Mouse (Mus musculus) lung, postnatal 0 days (tissue): Measurements from ENCODE around the gene Trcg1. TPM values are rescaled to one million over a fixed set of nuclear protein-coding genes. Genes with fewer than 3 reads are reported as not detected.
A peak's percentile ranks its signal among the peaks of the same experiment; 100 is the strongest.

Experiments used
- ATAC-seq: fragments of 200-750 bp; cut with Nextera tagmentation; 2 replicates; pipeline ENCODE4 v1.8.0; 2017; ENCODE audit warnings: moderate library complexity
- DNase-seq: peaks from one replicate; pipeline ENCODE4 v3.0.0-alpha.2; 2016; ENCODE audit warnings: low spot score
- H3K27ac ChIP-seq: fragments of 300-500 bp; sonication (generic); 2 replicates; pipeline ENCODE4 v1.5.1; 2014; ENCODE audit warnings: antibody characterized with exemption, mild to moderate bottlenecking, low read length, mixed read lengths
- H3K27me3 ChIP-seq: fragments of 300-500 bp; sonication (generic); replicated peaks from 2 replicates; pipeline ENCODE4 v1.6.1; 2014; ENCODE audit warnings: low read length, mixed read lengths; ENCODE audit not compliant: insufficient read depth
- H3K36me3 ChIP-seq: fragments of 300-500 bp; sonication (generic); 2 replicates; pipeline ENCODE4 v1.6.1; 2014; ENCODE audit warnings: low read length, mixed read lengths; ENCODE audit not compliant: insufficient read depth
- H3K4me1 ChIP-seq: fragments of 300-500 bp; sonication (generic); 2 replicates; pipeline ENCODE4 v1.6.1; 2014; ENCODE audit warnings: antibody characterized with exemption, low read depth, low read length, mixed read lengths; ENCODE audit not compliant: insufficient read depth
- H3K4me2 ChIP-seq: fragments of 300-500 bp; sonication (generic); replicated peaks from 2 replicates; pipeline ENCODE4 v1.6.1; 2014; ENCODE audit warnings: low read depth, mild to moderate bottlenecking, low read length, moderate library complexity, mixed read lengths
- H3K4me3 ChIP-seq: fragments of 300-500 bp; sonication (generic); 2 replicates; pipeline ENCODE4 v1.5.1; 2014; ENCODE audit warnings: low read depth, low read length
- H3K9ac ChIP-seq: fragments of 300-500 bp; sonication (generic); replicated peaks from 2 replicates; pipeline ENCODE4 v1.6.1; 2014; ENCODE audit warnings: low read depth, mild to moderate bottlenecking
- H3K9me3 ChIP-seq: fragments of 300-500 bp; sonication (generic); 2 replicates; pipeline ENCODE4 v1.6.1; 2016; ENCODE audit warnings: low read length, mixed read lengths
- CTCF ChIP-seq: IDR thresholded peaks from 2 replicates; pipeline ENCODE4 v1.5.1; 2016; ENCODE audit warnings: antibody characterized with exemption, mild to moderate bottlenecking
- EP300 ChIP-seq: IDR thresholded peaks from 2 replicates; pipeline ENCODE4 v1.6.1; 2016; ENCODE audit warnings: antibody characterized with exemption, mild to moderate bottlenecking, control low read depth
- WGBS: fragments of 180-500 bp; shearing (Covaris S2); extraction: QIAGEN DNeasy Blood & Tissue Kit; methylation state at CpG from one replicate; pipeline ENCODE4 v1.1.7; 2014; 5-methylcytosine and 5-hydroxymethylcytosine counted together
- polyA plus RNA-seq: library from polyadenylated mRNA; unstranded; fragments of >200 nt; fragmentation: Nextera tagmentation; extraction: Ambion mirVana; gene quantifications from 2 replicates; pipeline ENCODE4 v1.2.1, GENCODE M21; 2015

Trcg1 gene
- polyA plus RNA-seq, 1 experiment from 2014 or later = not detected

DNA sequence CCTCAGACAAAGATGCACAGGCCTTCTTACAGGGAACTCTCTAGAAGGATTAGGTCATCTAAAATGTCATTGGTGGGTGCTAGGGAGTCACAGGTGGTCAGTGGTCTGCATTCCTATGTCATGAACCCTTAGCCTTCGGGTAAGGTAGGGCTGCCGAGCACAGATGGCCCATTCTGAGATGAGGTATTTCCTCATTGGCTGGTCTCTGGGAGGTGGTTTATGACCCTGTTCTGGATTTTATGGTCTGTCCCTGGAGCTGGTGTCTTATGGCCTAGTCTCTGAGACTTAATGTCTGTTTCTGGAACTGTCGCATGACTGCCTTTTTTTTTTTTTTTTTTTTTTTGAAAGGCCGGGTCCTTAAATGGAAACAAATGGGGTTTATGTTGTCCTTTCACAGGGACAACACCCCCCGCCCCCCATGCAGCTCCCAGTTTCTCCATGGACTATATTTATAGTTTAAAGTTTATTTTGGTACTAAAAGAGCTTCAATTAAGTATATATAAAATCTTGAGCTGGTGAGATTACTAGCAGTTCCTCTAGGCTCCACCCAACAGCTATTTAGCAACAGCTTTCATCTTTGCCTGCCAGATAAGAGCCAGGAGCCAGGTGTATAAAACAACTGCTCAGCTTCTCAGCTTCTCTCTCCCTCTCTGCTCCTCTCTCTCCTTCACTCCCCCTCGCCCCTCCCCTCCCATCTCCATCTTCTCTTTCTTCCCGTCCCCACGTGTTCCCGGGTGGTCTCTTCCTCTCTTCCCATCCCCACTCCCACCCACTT is 23.7 kb upstream of the Trcg1 start:
- DNase-seq (no peak), ATAC-seq (no peak)
- Histone ChIP-seq H3K9me3 (no peaks in the 10 kb centered on the region), H3K36me3 (no peaks in the 10 kb centered on the region), H3K4me3 (no peak overlapping the region), H3K9ac (no peak overlapping the region), H3K27me3 (no peaks in the 10 kb centered on the region), H3K27ac (no peak overlapping the region), H3K4me1 (no peaks in the 10 kb centered on the region), H3K4me2 (no peak overlapping the region)
- no peak for TF ChIP-seq EP300
- TF ChIP-seq CTCF = no peak
- 60% methylated on average over 9 of the region's 9 CpGs for WGBS

DNA sequence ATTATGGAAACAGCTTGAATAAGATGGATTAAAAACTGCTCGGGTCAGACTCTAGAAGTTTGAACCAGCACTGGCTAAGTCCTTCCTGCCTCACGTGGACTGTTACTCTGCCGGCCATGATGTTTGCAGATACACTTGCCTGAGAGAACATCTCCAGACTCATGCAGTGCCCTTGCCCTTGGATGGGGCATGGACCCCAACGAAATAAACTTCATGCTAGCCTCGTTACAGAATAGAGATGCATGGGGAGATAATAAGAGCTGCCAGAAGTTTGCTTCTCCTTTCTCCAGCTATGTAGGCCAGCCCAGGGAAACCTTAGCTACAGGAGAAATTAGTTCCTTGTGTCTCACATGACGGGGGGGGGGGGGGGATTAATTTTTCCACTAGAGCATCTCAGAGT is 21.9 kb upstream of the Trcg1 start:
- H3K4me2 ChIP-seq = no peak overlapping the region
- DNase-seq = no peak
- no peaks in the 10 kb centered on the region for H3K36me3 ChIP-seq
- H3K4me1 ChIP-seq = no peaks in the 10 kb centered on the region
- 67% methylated on average over 6 of the region's 6 CpGs for WGBS
- H3K27ac ChIP-seq = no peak overlapping the region
- H3K4me3 ChIP-seq = no peak overlapping the region
- TF ChIP-seq CTCF (no peak), EP300 (no peak)
- H3K9ac ChIP-seq = no peak overlapping the region
- H3K27me3 ChIP-seq = no peaks in the 10 kb centered on the region
- no peak for ATAC-seq
- no peaks in the 10 kb centered on the region for H3K9me3 ChIP-seq

DNA sequence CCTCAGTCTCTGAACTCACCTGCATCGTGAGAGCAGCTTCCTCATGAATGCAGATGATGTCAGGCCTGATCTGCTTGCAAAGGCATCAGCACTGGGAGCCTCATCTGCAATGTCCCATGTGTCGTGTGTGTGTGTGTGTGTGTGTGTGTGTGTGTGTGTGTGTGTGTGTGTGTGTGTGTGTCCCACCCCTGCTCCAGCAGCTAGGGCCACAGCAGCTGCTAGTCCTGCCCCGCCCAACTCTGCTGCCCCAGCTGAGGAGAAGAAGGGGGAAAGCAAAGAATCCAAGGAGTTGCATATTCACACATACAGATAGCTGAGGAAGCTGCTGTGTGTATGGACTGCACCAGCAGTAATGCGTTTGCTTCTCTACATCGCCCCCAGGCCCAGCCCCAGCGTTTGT is 19.1 kb upstream of the Trcg1 start:
- ATAC-seq (no peak), DNase-seq (no peak)
- Histone ChIP-seq H3K27ac (no peak overlapping the region), H3K9me3 (no peaks in the 10 kb centered on the region), H3K27me3 (no peaks in the 10 kb centered on the region), H3K4me1 (no peaks in the 10 kb centered on the region), H3K9ac (no peak overlapping the region), H3K4me3 (no peak overlapping the region), H3K36me3 (no peaks in the 10 kb centered on the region), H3K4me2 (no peak overlapping the region)
- no peak for TF ChIP-seq CTCF
- TF ChIP-seq EP300 = no peak
- WGBS = 73% methylated on average over 6 of the region's 6 CpGs

DNA sequence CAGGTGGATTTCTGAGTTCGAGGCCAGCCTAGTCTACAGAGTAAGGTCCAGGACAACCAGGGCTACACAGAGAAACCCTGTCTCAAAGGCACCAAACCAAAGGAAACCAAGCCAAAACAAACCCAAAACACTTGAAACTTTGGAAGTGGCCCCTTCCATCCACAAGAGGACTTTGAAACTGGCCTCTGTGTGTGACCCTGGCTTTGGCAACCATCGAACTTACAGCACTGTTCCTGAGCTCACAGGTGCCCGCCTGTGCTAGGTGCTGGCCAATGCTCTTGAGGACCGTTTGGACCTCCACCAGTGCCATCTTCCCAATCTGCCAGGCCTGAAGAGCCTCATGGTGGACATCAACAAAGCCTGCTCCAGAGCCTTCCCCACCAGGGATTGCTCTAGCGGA is 17.6 kb upstream of the Trcg1 start:
- Histone ChIP-seq H3K27ac (no peak overlapping the region), H3K4me2 (no peak overlapping the region), H3K4me1 (no peaks in the 10 kb centered on the region), H3K4me3 (no peak overlapping the region), H3K9ac (no peak overlapping the region), H3K27me3 (no peaks in the 10 kb centered on the region), H3K36me3 (no peaks in the 10 kb centered on the region), H3K9me3 (no peaks in the 10 kb centered on the region)
- no peak for ATAC-seq
- WGBS = 71% methylated on average over 5 of the region's 5 CpGs
- TF ChIP-seq CTCF = no peak
- no peak for TF ChIP-seq EP300
- no peak for DNase-seq

DNA sequence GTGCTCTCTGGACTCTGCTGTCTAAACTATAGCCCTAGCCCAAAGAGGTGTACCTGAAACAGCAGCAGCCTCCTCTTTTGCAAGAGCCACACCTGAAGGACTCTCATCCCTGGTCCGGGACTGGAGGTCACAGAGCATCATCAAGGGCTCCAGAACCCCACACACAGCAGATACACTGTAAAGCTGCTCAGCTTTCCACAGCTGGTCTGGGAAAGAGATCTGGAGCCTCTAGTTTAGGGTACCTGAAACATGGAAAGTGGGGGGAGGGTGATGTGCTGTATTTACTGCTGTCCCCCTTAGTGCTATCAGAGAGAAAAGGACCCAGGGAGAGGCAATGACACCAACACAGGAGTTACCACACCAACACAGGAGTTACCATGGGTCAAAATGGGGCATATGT is 16.8 kb upstream of the Trcg1 start:
- ATAC-seq (no peak), DNase-seq (no peak)
- Histone ChIP-seq H3K4me3 (no peak overlapping the region), H3K9me3 (no peaks in the 10 kb centered on the region), H3K27me3 (no peaks in the 10 kb centered on the region), H3K4me2 (no peak overlapping the region), H3K4me1 (no peaks in the 10 kb centered on the region), H3K9ac (no peak overlapping the region), H3K27ac (no peak overlapping the region), H3K36me3 (no peaks in the 10 kb centered on the region)
- TF ChIP-seq EP300 (no peak), CTCF (no peak)
- 71% methylated on average over 1 of the region's 1 CpGs for WGBS

DNA sequence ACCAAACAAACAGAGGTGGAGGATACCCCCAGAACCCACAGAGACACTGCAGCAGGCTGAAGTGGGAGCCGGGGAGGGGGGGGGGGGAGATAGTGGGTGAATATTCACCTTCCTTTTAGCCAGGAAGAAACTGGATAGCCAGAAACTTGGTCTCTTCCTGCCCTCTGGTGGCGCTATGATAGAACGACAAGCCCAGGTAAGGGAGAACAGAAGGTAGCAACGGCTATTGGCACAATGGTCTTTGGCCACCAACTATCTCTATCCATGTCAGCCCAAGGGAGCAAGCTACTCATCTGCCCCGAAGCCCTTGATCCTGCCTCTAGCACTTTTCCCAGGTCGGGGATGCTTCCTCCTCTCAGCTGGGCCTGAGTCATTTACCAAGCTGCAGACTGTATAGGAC is 16.0 kb upstream of the Trcg1 start:
- H3K27me3 ChIP-seq = no peaks in the 10 kb centered on the region
- H3K4me3 ChIP-seq = no peak overlapping the region
- peak; percentile 78 for TF ChIP-seq CTCF
- TF ChIP-seq EP300 = no peak
- DNase-seq (peak; percentile 48), ATAC-seq (no peak)
- no peak overlapping the region for H3K4me2 ChIP-seq
- no peaks in the 10 kb centered on the region for H3K36me3 ChIP-seq
- H3K9ac ChIP-seq = no peak overlapping the region
- H3K4me1 ChIP-seq = no peaks in the 10 kb centered on the region
- WGBS = 19% methylated on average over 6 of the region's 6 CpGs
- H3K27ac ChIP-seq = no peak overlapping the region
- no peaks in the 10 kb centered on the region for H3K9me3 ChIP-seq

DNA sequence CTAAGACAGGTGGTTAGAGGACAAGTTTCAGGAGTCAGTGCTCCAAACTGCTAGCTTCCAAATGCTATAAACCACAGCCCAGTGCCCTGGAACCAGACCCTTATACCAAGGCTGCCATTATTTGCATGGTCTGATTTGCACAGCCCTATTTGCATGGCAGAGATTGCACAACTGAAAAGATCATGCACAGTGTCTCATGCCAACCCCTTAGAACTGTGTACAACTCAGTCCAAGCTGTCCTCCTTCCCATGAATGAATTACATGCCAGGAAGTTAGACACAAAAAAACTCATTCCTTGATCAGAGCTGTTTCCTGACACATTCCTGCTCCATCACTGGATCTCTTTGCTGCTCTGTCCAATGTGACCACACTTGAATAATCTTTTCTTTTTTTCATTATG is 13.0 kb upstream of the Trcg1 start:
- Histone ChIP-seq H3K9ac (no peak overlapping the region), H3K4me3 (no peak overlapping the region), H3K27ac (no peak overlapping the region), H3K36me3 (no peaks in the 10 kb centered on the region), H3K4me2 (no peak overlapping the region), H3K4me1 (no peaks in the 10 kb centered on the region), H3K9me3 (no peaks in the 10 kb centered on the region), H3K27me3 (no peaks in the 10 kb centered on the region)
- ATAC-seq (no peak), DNase-seq (no peak)
- TF ChIP-seq CTCF (no peak), EP300 (no peak)
